Mouse (Mus musculus): ENCODE results near the gene Arg1. TPM values are rescaled to one million over a fixed set of nuclear protein-coding genes. Genes with fewer than 3 reads are reported as not detected.

Gene Arg1
- total and polyA plus RNA-seq, 2 experiments from 2014 or later: 3.0 to 3.9 TPM

GRCm38 (mm10) chr10:24922977-24923376 is 4.3 kb downstream of the Arg1 start:
- no peak for DNase-seq (ENCODE audit: low spot score)
- Histone ChIP-seq H3K9me3 (ENCODE audit: low read length) (no peaks in the 10 kb centered on the region), H3K4me1 (ENCODE audit: insufficient read depth, low read length) (no peaks in the 10 kb centered on the region), H3K4me2 (ENCODE audit: low read depth, low read length) (no peak overlapping the region), H3K27ac (no peak overlapping the region), H3K9ac (replicated peaks; ENCODE audit: low read length) (no peak overlapping the region), H3K27me3 (ENCODE audit: insufficient read depth, low read length) (no peaks in the 10 kb centered on the region), H3K36me3 (ENCODE audit: insufficient read depth, low read length) (no peaks in the 10 kb centered on the region), H3K4me3 (ENCODE audit: low read length) (no peak overlapping the region)
- TF ChIP-seq CTCF (IDR thresholded peaks at IDR 0.05; ENCODE audit: low read depth): no peak
- no peak for ATAC-seq
- WGBS: 84% methylated on average over 4 of the region's 4 CpGs

DNA sequence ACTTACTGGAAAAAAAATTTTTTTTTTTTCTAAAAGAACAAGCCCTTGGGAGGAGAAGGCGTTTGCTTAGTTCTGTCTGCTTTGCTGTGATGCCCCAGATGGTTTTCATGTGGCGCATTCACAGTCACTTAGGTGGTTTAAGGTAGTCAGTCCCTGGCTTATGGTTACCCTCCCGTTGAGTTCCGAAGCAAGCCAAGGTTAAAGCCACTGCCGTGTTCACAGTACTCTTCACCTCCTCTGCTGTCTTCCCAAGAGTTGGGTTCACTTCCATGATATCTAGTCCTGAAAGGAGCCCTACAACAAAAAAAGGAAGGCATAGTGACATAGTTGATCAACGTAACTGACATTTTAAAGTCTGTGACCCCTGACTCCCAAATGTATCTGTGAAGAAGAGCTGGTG is 11.8 kb downstream of the Arg1 start:
- H3K4me3 ChIP-seq (ENCODE audit: low read length): no peak overlapping the region
- no peak for TF ChIP-seq CTCF (IDR thresholded peaks at IDR 0.05; ENCODE audit: low read depth)
- 89% methylated on average over 6 of the region's 6 CpGs for WGBS
- no peaks in the 10 kb centered on the region for H3K4me1 ChIP-seq (ENCODE audit: insufficient read depth, low read length)
- H3K4me2 ChIP-seq (ENCODE audit: low read depth, low read length): no peak overlapping the region
- peaks cover 37% of the 10 kb centered on the region for H3K36me3 ChIP-seq (ENCODE audit: insufficient read depth, low read length)
- no peak overlapping the region for H3K27ac ChIP-seq
- no peak overlapping the region for H3K9ac ChIP-seq (replicated peaks; ENCODE audit: low read length)
- DNase-seq (ENCODE audit: low spot score): no peak
- no peaks in the 10 kb centered on the region for H3K27me3 ChIP-seq (ENCODE audit: insufficient read depth, low read length)
- no peaks in the 10 kb centered on the region for H3K9me3 ChIP-seq (ENCODE audit: low read length)
- no peak for ATAC-seq

- Histone ChIP-seq H3K9ac (replicated peaks; ENCODE audit: low read length) (no peak overlapping the region), H3K27me3 (ENCODE audit: insufficient read depth, low read length) (no peaks in the 10 kb centered on the region), H3K4me1 (ENCODE audit: insufficient read depth, low read length) (no peaks in the 10 kb centered on the region), H3K36me3 (ENCODE audit: insufficient read depth, low read length) (peaks cover 64% of the 10 kb centered on the region), H3K9me3 (ENCODE audit: low read length) (no peaks in the 10 kb centered on the region), H3K27ac (no peak overlapping the region), H3K4me3 (ENCODE audit: low read length) (no peak overlapping the region), H3K4me2 (ENCODE audit: low read depth, low read length) (no peak overlapping the region)
- WGBS: 92% methylated on average over 14 of the region's 14 CpGs
- DNase-seq (ENCODE audit: low spot score) (no peak), ATAC-seq (no peak)
- no peak for TF ChIP-seq CTCF (IDR thresholded peaks at IDR 0.05; ENCODE audit: low read depth)
These were observed 14.7 kb downstream of the Arg1 start for GRCm38 (mm10) chr10:24912576-24912975.

GRCm38 (mm10) chr10:24911199-24911598 is 16.1 kb downstream of the Arg1 start:
- H3K36me3 ChIP-seq (ENCODE audit: insufficient read depth, low read length): peaks cover 77% of the 10 kb centered on the region
- no peak for TF ChIP-seq CTCF (IDR thresholded peaks at IDR 0.05; ENCODE audit: low read depth)
- no peak for DNase-seq (ENCODE audit: low spot score)
- WGBS: 95% methylated on average over 8 of the region's 8 CpGs
- no peaks in the 10 kb centered on the region for H3K27me3 ChIP-seq (ENCODE audit: insufficient read depth, low read length)
- H3K27ac ChIP-seq: no peak overlapping the region
- no peak overlapping the region for H3K9ac ChIP-seq (replicated peaks; ENCODE audit: low read length)
- H3K4me2 ChIP-seq (ENCODE audit: low read depth, low read length): no peak overlapping the region
- no peak for ATAC-seq
- H3K4me3 ChIP-seq (ENCODE audit: low read length): no peak overlapping the region
- H3K9me3 ChIP-seq (ENCODE audit: low read length): no peaks in the 10 kb centered on the region
- H3K4me1 ChIP-seq (ENCODE audit: insufficient read depth, low read length): no peaks in the 10 kb centered on the region

- WGBS: 95% methylated on average over 10 of the region's 10 CpGs
These were observed 21.7 kb downstream of the Arg1 start for GRCm38 (mm10) chr10:24905627-24906026.

DNA sequence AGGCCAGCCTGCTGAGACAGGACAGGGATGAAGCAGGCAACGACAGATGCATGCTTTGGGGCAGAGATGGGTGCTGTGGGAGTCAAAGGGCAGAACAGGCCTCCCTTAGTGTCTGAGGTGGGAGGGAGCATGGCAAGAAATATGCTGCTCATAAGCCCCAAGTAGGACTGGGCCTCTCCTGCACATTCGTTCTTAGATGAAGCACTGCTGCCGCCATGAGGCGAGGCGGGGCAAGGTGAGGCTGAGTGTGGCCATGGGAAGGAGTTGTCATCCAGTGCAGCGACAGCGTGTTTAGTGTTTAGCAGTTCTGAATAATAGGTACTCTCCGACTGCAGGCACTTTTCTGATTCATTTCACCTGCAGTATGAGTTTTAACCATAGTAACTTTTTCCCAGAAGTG is 31.4 kb downstream of the Arg1 start:
- no peaks in the 10 kb centered on the region for H3K27me3 ChIP-seq (ENCODE audit: insufficient read depth, low read length)
- peaks cover 54% of the 10 kb centered on the region for H3K36me3 ChIP-seq (ENCODE audit: insufficient read depth, low read length)
- no peak overlapping the region for H3K4me3 ChIP-seq (ENCODE audit: low read length)
- ATAC-seq (no peak), DNase-seq (ENCODE audit: low spot score) (no peak)
- TF ChIP-seq CTCF (IDR thresholded peaks at IDR 0.05; ENCODE audit: low read depth): peak; percentile 24; the same call in 1 of the 2 replicates
- no peaks in the 10 kb centered on the region for H3K4me1 ChIP-seq (ENCODE audit: insufficient read depth, low read length)
- H3K4me2 ChIP-seq (ENCODE audit: low read depth, low read length): no peak overlapping the region
- 83% methylated on average over 8 of the region's 8 CpGs for WGBS
- H3K9ac ChIP-seq (replicated peaks; ENCODE audit: low read length): no peak overlapping the region
- no peaks in the 10 kb centered on the region for H3K9me3 ChIP-seq (ENCODE audit: low read length)
- no peak overlapping the region for H3K27ac ChIP-seq

More at GRCm38 (mm10) chr10:24905627-24906026, 21.7 kb downstream of the Arg1 start:
- H3K9me3 ChIP-seq (ENCODE audit: low read length): no peaks in the 10 kb centered on the region
- H3K27me3 ChIP-seq (ENCODE audit: insufficient read depth, low read length): no peaks in the 10 kb centered on the region
- H3K27ac ChIP-seq: no peak overlapping the region
- no peaks in the 10 kb centered on the region for H3K4me1 ChIP-seq (ENCODE audit: insufficient read depth, low read length)
- TF ChIP-seq CTCF (IDR thresholded peaks at IDR 0.05; ENCODE audit: low read depth): no peak
- ATAC-seq (no peak), DNase-seq (ENCODE audit: low spot score) (no peak)
- H3K36me3 ChIP-seq (ENCODE audit: insufficient read depth, low read length): peaks cover 92% of the 10 kb centered on the region
- H3K4me2 ChIP-seq (ENCODE audit: low read depth, low read length): no peak overlapping the region
- no peak overlapping the region for H3K9ac ChIP-seq (replicated peaks; ENCODE audit: low read length)
- no peak overlapping the region for H3K4me3 ChIP-seq (ENCODE audit: low read length)

GRCm38 (mm10) chr10:24888343-24888742 is 38.9 kb downstream of the Arg1 start:
- Histone ChIP-seq H3K4me3 (ENCODE audit: low read length) (no peak overlapping the region), H3K27me3 (ENCODE audit: insufficient read depth, low read length) (no peaks in the 10 kb centered on the region), H3K9ac (replicated peaks; ENCODE audit: low read length) (no peak overlapping the region), H3K36me3 (ENCODE audit: insufficient read depth, low read length) (peaks cover 45% of the 10 kb centered on the region), H3K27ac (no peak overlapping the region), H3K4me1 (ENCODE audit: insufficient read depth, low read length) (no peaks in the 10 kb centered on the region), H3K9me3 (ENCODE audit: low read length) (no peaks in the 10 kb centered on the region), H3K4me2 (ENCODE audit: low read depth, low read length) (no peak overlapping the region)
- TF ChIP-seq CTCF (IDR thresholded peaks at IDR 0.05; ENCODE audit: low read depth): no peak
- 97% methylated on average over 7 of the region's 7 CpGs for WGBS
- ATAC-seq (no peak), DNase-seq (ENCODE audit: low spot score) (no peak)
